Comparison of ENCODE assay signal across 25 mouse cellular contexts in genomic region chr11:31896905-31897304, GRCm38 (mm10). TPM values are rescaled to one million over a fixed set of nuclear protein-coding genes. Genes with fewer than 3 reads are reported as not detected.
DNase-seq lines count a peak whose midpoint lies in the region; ATAC-seq and TF ChIP-seq lines count a peak whose summit lies in the region.
"Had no signal": no experiment of that assay in that cellular context is flagged by ENCODE, and none has a peak within 500 bp of the region (broad histone marks: within the 10 kb centered on the region; RNA-seq: fewer than 3 reads in every experiment).

No protein-coding gene starts in this region.

- H3K27ac ChIP-seq in liver, embryonic 14.5 days: peak overlapping the region; percentile 89
- no peak overlapping the region for H3K27ac ChIP-seq in midbrain, embryonic 15.5 days
- H3K27ac ChIP-seq: forebrain, embryonic 10.5 days; hindbrain, embryonic 13.5 days; kidney, postnatal 0 days; left cerebral cortex, adult 2 months; limb, embryonic 15.5 days; midbrain, embryonic 12.5 days had no signal

- H3K36me3 ChIP-seq in erythroblast, embryonic 14.5 days (ENCODE audit: control insufficient read depth): peaks cover 100% of the 10 kb centered on the region
- H3K36me3 ChIP-seq in liver, embryonic 14.5 days (replicated peaks; ENCODE audit: control insufficient read depth, insufficient read depth, low read depth): peaks cover 82% of the 10 kb centered on the region
- no peaks in the 10 kb centered on the region for H3K36me3 ChIP-seq in midbrain, embryonic 15.5 days (replicated peaks)
- H3K36me3 ChIP-seq: forebrain, embryonic 10.5 days; heart, embryonic 15.5 days; limb, embryonic 15.5 days; midbrain, embryonic 12.5 days had no signal

- no peak for TF ChIP-seq CTCF in liver, embryonic 14.5 days (IDR thresholded peaks at IDR 0.05; ENCODE audit: low read depth)

- H3K9me3 ChIP-seq in erythroblast, embryonic 14.5 days (ENCODE audit: control insufficient read depth, low read length): no peaks in the 10 kb centered on the region
- no peaks in the 10 kb centered on the region for H3K9me3 ChIP-seq in liver, embryonic 14.5 days (ENCODE audit: control insufficient read depth, low read length)
- H3K9me3 ChIP-seq in midbrain, embryonic 15.5 days: no peaks in the 10 kb centered on the region
- H3K9me3 ChIP-seq: forebrain, embryonic 10.5 days; heart, embryonic 15.5 days; hindbrain, embryonic 13.5 days; limb, embryonic 15.5 days; midbrain, embryonic 12.5 days had no signal

- peak overlapping the region; percentile 59 for H3K4me3 ChIP-seq in erythroblast, embryonic 14.5 days (replicated peaks)
- H3K4me3 ChIP-seq in liver, embryonic 14.5 days (ENCODE audit: insufficient read depth in 1 of 2, low read depth in 2 of 2, low read length in 2 of 2): peak overlapping the region; percentile 1 to 45; a peak in 2 of 4 replicates
- H3K4me3 ChIP-seq in midbrain, embryonic 15.5 days: no peak overlapping the region
- H3K4me3 ChIP-seq: forebrain, embryonic 10.5 days; heart, embryonic 15.5 days; hindbrain, embryonic 13.5 days; left cerebral cortex, adult 2 months; limb, embryonic 15.5 days; midbrain, embryonic 12.5 days had no signal

- DNase-seq in spleen, adult 12 weeks (ENCODE audit: low spot score): peak; percentile 22
- DNase-seq in spleen, adult 18-20 months: no peak
- DNase-seq in liver, embryonic 14.5 days (ENCODE audit: low read depth in 3 of 3, low spot score in 3 of 3): peak; percentile 64 to 72 (median 67)
- DNase-seq in thymus, postnatal 4 days: no peak
- DNase-seq in adrenal gland, postnatal 36 days: no peak
- DNase-seq in cerebellum, adult 11-12 months: no peak
- DNase-seq: cerebellum, adult 8-10 months; cerebellum, postnatal 36 days; heart, postnatal 36 days; kidney, adult 18-20 months; left cerebral cortex, postnatal 4 days; thymus, adult 18-20 months; thymus, postnatal 36 days had no signal

- H3K9ac ChIP-seq in liver, embryonic 14.5 days (replicated peaks): peak overlapping the region; percentile 25
- H3K9ac ChIP-seq in midbrain, embryonic 15.5 days: no peak overlapping the region
- H3K9ac ChIP-seq: heart, embryonic 15.5 days; hindbrain, embryonic 13.5 days; limb, embryonic 15.5 days; midbrain, embryonic 12.5 days had no signal

- H3K4me2 ChIP-seq in liver, embryonic 14.5 days (ENCODE audit: low read depth): peak overlapping the region; percentile 69
- H3K4me2 ChIP-seq in midbrain, embryonic 15.5 days: no peak overlapping the region
- H3K4me2 ChIP-seq: heart, embryonic 15.5 days; hindbrain, embryonic 13.5 days; limb, embryonic 15.5 days; midbrain, embryonic 12.5 days had no signal

- peak; percentile 88 for ATAC-seq in liver, embryonic 14.5 days (ENCODE audit: insufficient read depth)
- ATAC-seq in midbrain, embryonic 15.5 days (replicated peaks): no peak
- ATAC-seq: forebrain, embryonic 16.5 days; inflammation-experienced regulatory T-cells, adult 6 months; lung, postnatal 0 days had no signal

- H3K4me1 ChIP-seq in erythroblast, embryonic 14.5 days (ENCODE audit: control insufficient read depth): peaks cover 97% of the 10 kb centered on the region
- H3K4me1 ChIP-seq in liver, embryonic 14.5 days (replicated peaks; ENCODE audit: control insufficient read depth in 2 of 2, insufficient read depth in 2 of 2, low read length in 1 of 2): peaks cover 46 to 61% of the 10 kb centered on the region in 2 experiments
- H3K4me1 ChIP-seq in midbrain, embryonic 15.5 days: peaks cover 10% of the 10 kb centered on the region; the same call in 1 of the 2 replicates
- H3K4me1 ChIP-seq: limb, embryonic 15.5 days; midbrain, embryonic 12.5 days had no signal

- peak; percentile 88 for TF ChIP-seq EP300 in liver, embryonic 14.5 days (IDR thresholded peaks at IDR 0.05; ENCODE audit: low read depth)

- H3K27me3 ChIP-seq in erythroblast, embryonic 14.5 days (ENCODE audit: control insufficient read depth): no peaks in the 10 kb centered on the region
- H3K27me3 ChIP-seq in liver, embryonic 14.5 days (ENCODE audit: control insufficient read depth, insufficient read depth, low read length): no peaks in the 10 kb centered on the region
- H3K27me3 ChIP-seq in midbrain, embryonic 15.5 days (replicated peaks): no peaks in the 10 kb centered on the region
- H3K27me3 ChIP-seq: heart, embryonic 15.5 days; hindbrain, embryonic 13.5 days; limb, embryonic 15.5 days; midbrain, embryonic 12.5 days had no signal

- 25% methylated on average over 3 of the region's 3 CpGs for WGBS in liver, embryonic 14.5 days (ENCODE audit: insufficient replicate concordance)
- WGBS in midbrain, embryonic 15.5 days: 97% methylated on average over 3 of the region's 3 CpGs

RNA-seq across cellular contexts. Expression of gene Cpeb4, which starts 24.9 kb away (rescaled TPM):
- 3.1 and 5.1 TPM in 2 replicates for polyA plus RNA-seq in erythroblast, embryonic 14.5 days (2012)
- polyA plus RNA-seq in liver, embryonic 14.5 days (2012; rRNA removed): 21.5 and 25.1 TPM in 2 replicates
- 28.7 and 29.4 TPM in 2 replicates for polyA plus RNA-seq in liver, embryonic 14.5 days (2014; fragmentation: Nextera tagmentation; extraction: Ambion mirVana)
- polyA plus RNA-seq in midbrain, embryonic 15.5 days (2015; fragmentation: Nextera tagmentation; extraction: Ambion mirVana): 16.5 and 17.3 TPM in 2 replicates
- total RNA-seq in adrenal gland, postnatal 36 days (2021): 100 to 1,000 TPM; 136 to 373 TPM

Comparison
In these comparisons a context has a peak if more than half of its experiments do, and no peak if none do; other contexts are left out.
1. DNase-seq: peak in spleen, adult 12 weeks (single experiment) and liver, embryonic 14.5 days (3 of 3); none in spleen, adult 18-20 months (0 of 2), thymus, postnatal 4 days (single experiment), adrenal gland, postnatal 36 days (0 of 2) and cerebellum, adult 11-12 months (single experiment).